In the genomic region with DNA sequence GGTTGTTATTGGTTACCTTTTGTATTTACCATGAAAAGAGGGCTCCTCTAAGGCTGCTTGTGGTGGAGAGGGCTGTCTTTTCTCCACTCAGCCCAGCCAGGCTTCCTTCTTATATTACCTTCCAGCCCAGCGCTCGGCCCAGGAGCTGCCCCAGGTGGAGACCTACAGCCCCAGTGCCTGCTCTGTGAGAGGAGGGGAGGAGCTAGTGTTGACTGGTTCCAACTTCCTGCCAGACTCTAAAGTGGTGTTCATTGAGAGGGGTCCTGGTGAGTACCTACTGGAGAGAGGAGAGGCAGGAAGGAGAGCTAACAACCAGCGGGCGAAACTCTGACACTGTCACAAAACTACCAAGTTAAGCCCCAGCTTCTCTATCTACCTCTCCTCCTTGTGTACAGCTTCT, we compare ENCODE assay signal across 18 mouse cellular contexts. TPM values are rescaled to one million over a fixed set of nuclear protein-coding genes. Genes with fewer than 3 reads are reported as not detected.
DNase-seq lines count a peak whose midpoint lies in the region; ATAC-seq and TF ChIP-seq lines count a peak whose summit lies in the region.
"Had no signal": no experiment of that assay in that cellular context is flagged by ENCODE, and none has a peak within 500 bp of the region (broad histone marks: within the 10 kb centered on the region; RNA-seq: fewer than 3 reads in every experiment).

No protein-coding gene starts in this region.

- no peak overlapping the region for H3K9ac ChIP-seq in lung, embryonic 16.5 days (ENCODE audit: low read length)
- no peak overlapping the region for H3K9ac ChIP-seq in ES-Bruce4 (ENCODE audit: low read depth, poor library complexity, severe bottlenecking)
- H3K9ac ChIP-seq in liver, postnatal 0 days (replicated peaks) = no peak overlapping the region
- H3K9ac ChIP-seq: forebrain, embryonic 15.5 days; heart, embryonic 13.5 days; hindbrain, embryonic 15.5 days had no signal

- H3K27me3 ChIP-seq in lung, embryonic 16.5 days (ENCODE audit: control insufficient read depth, insufficient read depth, low read depth, low read length) = no peaks in the 10 kb centered on the region
- peaks cover 5% of the 10 kb centered on the region; the same call in 1 of the 2 replicates for H3K27me3 ChIP-seq in thymus, adult 2 months (ENCODE audit: control insufficient read depth, insufficient read depth, low read length)
- no peaks in the 10 kb centered on the region for H3K27me3 ChIP-seq in ES-Bruce4 (ENCODE audit: control insufficient read depth, insufficient read depth, low read length, poor library complexity, severe bottlenecking)
- peaks cover 28% of the 10 kb centered on the region for H3K27me3 ChIP-seq in liver, postnatal 0 days (ENCODE audit: insufficient read depth, low read length)
- H3K27me3 ChIP-seq: Patski had no signal

- H3K27ac ChIP-seq in lung, embryonic 16.5 days (ENCODE audit: low read length) = 0 out of 2 replicates have a peak overlapping the region, but pooled peaks have one; percentile 25
- H3K27ac ChIP-seq in thymus, adult 2 months (ENCODE audit: control insufficient read depth, insufficient read depth, low read length) = no peak overlapping the region
- H3K27ac ChIP-seq in ES-Bruce4 (ENCODE audit: insufficient read depth, low read length) = peak overlapping the region; percentile 55
- H3K27ac ChIP-seq in liver, postnatal 0 days (ENCODE audit: low read depth) = no peak overlapping the region
- H3K27ac ChIP-seq: forebrain, embryonic 15.5 days; heart, embryonic 13.5 days; hindbrain, embryonic 15.5 days had no signal

- H3K36me3 ChIP-seq in lung, embryonic 16.5 days (ENCODE audit: control insufficient read depth, insufficient read depth, low read length) = peaks cover 16% of the 10 kb centered on the region; the same call in 1 of the 2 replicates
- H3K36me3 ChIP-seq in thymus, adult 2 months (ENCODE audit: control insufficient read depth, insufficient read depth, low read length) = no peaks in the 10 kb centered on the region
- H3K36me3 ChIP-seq in ES-Bruce4 (ENCODE audit: control insufficient read depth, insufficient read depth, low read length, poor library complexity, severe bottlenecking) = peaks cover 2% of the 10 kb centered on the region; the same call in 1 of the 2 replicates
- no peaks in the 10 kb centered on the region for H3K36me3 ChIP-seq in liver, postnatal 0 days (replicated peaks; ENCODE audit: insufficient read depth, low read length)
- H3K36me3 ChIP-seq: forebrain, embryonic 15.5 days; hindbrain, embryonic 15.5 days had no signal

- H3K4me3 ChIP-seq in lung, embryonic 16.5 days (ENCODE audit: low read length) = no peak overlapping the region
- H3K4me3 ChIP-seq in thymus, adult 2 months (ENCODE audit: control insufficient read depth, insufficient read depth, low read length) = no peak overlapping the region
- H3K4me3 ChIP-seq in ES-Bruce4 (ENCODE audit: low read depth, low read length) = no peak overlapping the region
- no peak overlapping the region for H3K4me3 ChIP-seq in liver, postnatal 0 days (ENCODE audit: low read depth, low read length)
- H3K4me3 ChIP-seq: forebrain, embryonic 15.5 days; heart, embryonic 13.5 days; hindbrain, embryonic 15.5 days had no signal

- peak; percentile 50 for ATAC-seq in lung, embryonic 16.5 days (ENCODE audit: low read depth)
- ATAC-seq in liver, postnatal 0 days = no peak
- ATAC-seq: forebrain, embryonic 15.5 days; Patski had no signal

- TF ChIP-seq POLR2A in thymus, adult 2 months (IDR thresholded peaks at IDR 0.05; ENCODE audit: control insufficient read depth, extremely low read depth, insufficient read depth, low read length, poor library complexity) = no peak
- no peak for TF ChIP-seq POLR2A in ES-Bruce4 (IDR thresholded peaks at IDR 0.05; ENCODE audit: insufficient read depth, low read length)

- H3K4me1 ChIP-seq in lung, embryonic 16.5 days (replicated peaks; ENCODE audit: control insufficient read depth, insufficient read depth, low read length) = peaks cover 32% of the 10 kb centered on the region
- H3K4me1 ChIP-seq in thymus, adult 2 months (replicated peaks; ENCODE audit: control insufficient read depth, insufficient read depth, low read length) = no peaks in the 10 kb centered on the region
- peaks cover 41% of the 10 kb centered on the region for H3K4me1 ChIP-seq in ES-Bruce4 (ENCODE audit: control insufficient read depth, insufficient read depth, low read length)
- peaks cover 1% of the 10 kb centered on the region for H3K4me1 ChIP-seq in liver, postnatal 0 days (ENCODE audit: insufficient read depth)

- no peak for DNase-seq in lung, postnatal 4 days
- DNase-seq in thymus, postnatal 14 days = peak; percentile 23
- no peak for DNase-seq in thymus, adult 2 months
- peak; percentile 43 for DNase-seq in ZHBTc4 (ENCODE audit: low read depth, low spot score)
- no peak for DNase-seq in layer of hippocampus, adult 8-10 months (ENCODE audit: low spot score in 2 of 2)
- no peak for DNase-seq in liver, postnatal 0 days
- DNase-seq: adrenal gland, adult 8-10 months; adrenal gland, postnatal 36 days; cerebellum, adult 2 months; cerebellum, postnatal 10 days; heart, postnatal 36 days had no signal

- TF ChIP-seq CTCF in thymus, adult 2 months (IDR thresholded peaks at IDR 0.05; ENCODE audit: borderline replicate concordance, control insufficient read depth, extremely low read depth, insufficient read depth, low read length, poor library complexity) = no peak
- TF ChIP-seq CTCF in ES-Bruce4 (IDR thresholded peaks at IDR 0.05; ENCODE audit: low read depth, low read length) = no peak
- TF ChIP-seq CTCF in liver, postnatal 0 days (IDR thresholded peaks at IDR 0.05; ENCODE audit: low read depth) = no peak

- no peaks in the 10 kb centered on the region for H3K9me3 ChIP-seq in lung, embryonic 16.5 days (ENCODE audit: control insufficient read depth, low read length)
- no peaks in the 10 kb centered on the region for H3K9me3 ChIP-seq in ES-Bruce4 (replicated peaks; ENCODE audit: control insufficient read depth, insufficient read depth, low read length, poor library complexity, severe bottlenecking)
- H3K9me3 ChIP-seq in liver, postnatal 0 days (ENCODE audit: low read length) = no peaks in the 10 kb centered on the region
- H3K9me3 ChIP-seq: forebrain, embryonic 15.5 days; heart, embryonic 13.5 days; hindbrain, embryonic 15.5 days had no signal

- WGBS in lung, embryonic 16.5 days = 46% methylated on average over 4 of the region's 4 CpGs
- 49% methylated on average over 4 of the region's 4 CpGs for WGBS in thymus, adult 2 months
- 70% methylated on average over 4 of the region's 4 CpGs for WGBS in liver, postnatal 0 days (ENCODE audit: insufficient replicate concordance)

- no peak overlapping the region for H3K4me2 ChIP-seq in lung, embryonic 16.5 days (ENCODE audit: low read depth, low read length)
- H3K4me2 ChIP-seq in liver, postnatal 0 days (ENCODE audit: low read depth, low read length) = no peak overlapping the region
- H3K4me2 ChIP-seq: forebrain, embryonic 15.5 days; heart, embryonic 13.5 days; hindbrain, embryonic 15.5 days had no signal

- no peak for TF ChIP-seq EP300 in ES-Bruce4 (IDR thresholded peaks at IDR 0.05; ENCODE audit: insufficient read depth, low read depth, low read length)
- no peak for TF ChIP-seq EP300 in liver, postnatal 0 days (IDR thresholded peaks at IDR 0.05; ENCODE audit: low read depth)

RNA-seq across cellular contexts. Expression of a gene that starts 7.4 kb away (rescaled TPM):
- 48.2 and 48.5 TPM in 2 replicates for polyA plus RNA-seq in lung, embryonic 16.5 days (2015; fragmentation: Nextera tagmentation; extraction: Ambion mirVana)
- 2.3 and 2.7 TPM in 2 replicates for polyA plus RNA-seq in thymus, adult 2 months (2012; rRNA removed)
- 57.0 and 57.7 TPM in 2 replicates for polyA plus RNA-seq in ES-Bruce4 (2011; ENCODE audit: insufficient read depth, insufficient read length, low read depth, missing spikeins)
- total RNA-seq in layer of hippocampus, adult 8-10 months (2022) = 1 to 10 TPM; 1.4 to 2.0 (median 1.7) TPM
- 0.41 and 0.63 TPM in 2 replicates for polyA plus RNA-seq in liver, postnatal 0 days (2015; fragmentation: Nextera tagmentation; extraction: Ambion mirVana)

RNA-seq across cellular contexts. Expression of a gene that starts 23.5 kb away (rescaled TPM):
- 16.9 and 18.8 TPM in 2 replicates for polyA plus RNA-seq in lung, embryonic 16.5 days (2015; fragmentation: Nextera tagmentation; extraction: Ambion mirVana)
- polyA plus RNA-seq in thymus, adult 2 months (2012; rRNA removed) = 2.0 and 2.1 TPM in 2 replicates
- polyA plus RNA-seq in ES-Bruce4 (2011; ENCODE audit: insufficient read depth, insufficient read length, low read depth, missing spikeins) = 21.5 and 24.6 TPM in 2 replicates
- total RNA-seq in layer of hippocampus, adult 8-10 months (2022) = 10 to 100 TPM in 2 of 4 experiments, 1 to 10 TPM in 2; 6.4 to 10.9 (median 9.3) TPM
- polyA plus RNA-seq in liver, postnatal 0 days (2015; fragmentation: Nextera tagmentation; extraction: Ambion mirVana) = 0.63 and 0.70 TPM in 2 replicates
- polyA plus RNA-seq: Patski had no signal

RNA-seq across cellular contexts. Expression of a gene that starts 41.7 kb away (rescaled TPM):
- polyA plus RNA-seq in lung, embryonic 16.5 days (2015; fragmentation: Nextera tagmentation; extraction: Ambion mirVana) = 38.9 and 40.8 TPM in 2 replicates
- polyA plus RNA-seq in thymus, adult 2 months (2012; rRNA removed) = 66.8 and 84.4 TPM in 2 replicates
- polyA plus RNA-seq in ES-Bruce4 (2011; ENCODE audit: insufficient read depth, insufficient read length, low read depth, missing spikeins) = 11.0 and 16.4 TPM in 2 replicates
- total RNA-seq in layer of hippocampus, adult 8-10 months (2022) = 1 to 10 TPM in 1 of 4 experiments, under 1 TPM in 2, not detected in 1; 0.95 to 3.4 (median 0.99) TPM
- 9.6 and 10.3 TPM in 2 replicates for polyA plus RNA-seq in liver, postnatal 0 days (2015; fragmentation: Nextera tagmentation; extraction: Ambion mirVana)

RNA-seq across cellular contexts. Expression of a gene that starts 46.4 kb away (rescaled TPM):
- 20.0 and 20.8 TPM in 2 replicates for polyA plus RNA-seq in lung, embryonic 16.5 days (2015; fragmentation: Nextera tagmentation; extraction: Ambion mirVana)
- polyA plus RNA-seq in thymus, adult 2 months (2012; rRNA removed) = 7.4 and 11.2 TPM in 2 replicates
- polyA plus RNA-seq in ES-Bruce4 (2011; ENCODE audit: insufficient read depth, insufficient read length, low read depth, missing spikeins) = 0.30 and 1.2 TPM in 2 replicates
- 1 to 10 TPM; 3.4 to 6.8 (median 4.8) TPM for total RNA-seq in layer of hippocampus, adult 8-10 months (2022)
- polyA plus RNA-seq in liver, postnatal 0 days (2015; fragmentation: Nextera tagmentation; extraction: Ambion mirVana) = 1.5 and 1.7 TPM in 2 replicates
- polyA plus RNA-seq: Patski had no signal

RNA-seq across cellular contexts. Expression of a gene that starts 53.9 kb away (rescaled TPM):
- 1.1 and 1.2 TPM in 2 replicates for polyA plus RNA-seq in lung, embryonic 16.5 days (2015; fragmentation: Nextera tagmentation; extraction: Ambion mirVana)
- polyA plus RNA-seq in thymus, adult 2 months (2012; rRNA removed) = 0.04 and 0.09 TPM in 2 replicates
- polyA plus RNA-seq in ES-Bruce4 (2011; ENCODE audit: insufficient read depth, insufficient read length, low read depth, missing spikeins) = 0.21 and 0.27 TPM in 2 replicates
- under 1 TPM; 0.20 to 0.43 (median 0.33) TPM for total RNA-seq in layer of hippocampus, adult 8-10 months (2022)
- polyA plus RNA-seq in liver, postnatal 0 days (2015; fragmentation: Nextera tagmentation; extraction: Ambion mirVana) = 0.29 and 0.40 TPM in 2 replicates
- total RNA-seq: gastrocnemius, adult 8-10 months had no signal

Comparison
In these comparisons a context has a peak if more than half of its experiments do, and no peak if none do; other contexts are left out.
1. DNase-seq: peak in thymus, postnatal 14 days (single experiment) and ZHBTc4 (single experiment); none in lung, postnatal 4 days (0 of 2), thymus, adult 2 months (single experiment), layer of hippocampus, adult 8-10 months (0 of 2) and liver, postnatal 0 days (single experiment).
2. H3K27ac ChIP-seq: peak in lung, embryonic 16.5 days (single experiment) and ES-Bruce4 (single experiment); none in thymus, adult 2 months (single experiment) and liver, postnatal 0 days (single experiment).
3. RNA of a gene that starts 7.4 kb away (polyA plus RNA-seq): 57.0 to 57.7 TPM in ES-Bruce4 and 48.2 to 48.5 TPM in lung, embryonic 16.5 days; 2.3 to 2.7 TPM in thymus, adult 2 months and 0.41 to 0.63 TPM in liver, postnatal 0 days; every median in the first group is over 10 times any median in the second.